Mouse (Mus musculus): ENCODE results near the gene Wnt7a.

Wnt7a gene

DNA sequence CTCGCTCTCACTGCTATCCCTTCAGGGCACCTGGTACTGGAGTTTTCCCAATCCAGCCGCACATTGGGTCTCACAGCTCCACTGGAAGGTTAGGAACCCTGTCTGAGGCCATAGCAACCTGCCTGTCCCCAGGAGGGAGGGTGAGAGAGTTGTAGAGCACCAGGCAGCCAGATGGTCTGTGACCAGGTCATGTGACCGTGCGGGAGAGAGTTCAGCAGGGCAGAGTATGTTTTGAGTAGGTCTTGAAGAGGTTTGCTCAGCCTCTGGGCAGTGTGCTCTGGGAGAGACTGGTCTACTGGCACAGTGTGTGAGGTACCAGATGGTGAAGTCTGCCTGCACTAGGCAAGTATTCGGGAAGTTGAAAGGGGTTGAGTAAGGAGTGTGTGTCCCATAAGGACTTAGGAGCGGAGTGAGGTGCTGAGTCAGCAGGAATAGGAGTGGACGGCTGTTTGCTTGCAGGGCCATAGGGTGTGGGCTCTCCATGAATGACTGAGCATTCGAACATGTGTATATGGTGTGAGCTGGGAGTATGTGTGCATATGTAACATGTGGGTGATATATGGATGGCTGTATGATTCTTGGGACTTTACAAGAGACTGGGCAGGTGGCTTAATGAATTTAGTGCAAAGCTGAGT lies 71.4 kb downstream of the Wnt7a start:
- no peak for DNase-seq (ENCODE audit: low read depth, low spot score)

DNA sequence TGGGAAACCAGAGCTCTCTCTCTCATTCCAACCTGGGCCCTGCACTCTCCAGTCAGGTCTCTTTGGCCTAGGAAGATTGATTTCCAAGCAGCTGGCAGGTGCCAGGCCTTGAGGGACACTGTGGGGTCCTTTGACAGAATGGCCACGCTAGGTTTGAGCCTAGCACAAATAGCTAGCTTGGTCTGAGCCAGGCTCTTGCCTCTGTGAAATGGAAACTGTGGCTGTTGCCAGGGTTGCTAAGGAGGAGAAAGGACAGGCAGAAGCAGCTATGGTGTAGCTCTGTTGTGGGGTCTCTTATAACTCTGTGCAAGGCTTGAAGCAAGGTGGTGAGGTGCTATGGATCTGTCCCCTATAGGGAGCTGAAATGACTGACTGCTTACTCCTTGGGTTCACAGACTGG lies 75.7 kb downstream of the Wnt7a start:
- DNase-seq (ENCODE audit: low read depth, low spot score) = no peak

DNA sequence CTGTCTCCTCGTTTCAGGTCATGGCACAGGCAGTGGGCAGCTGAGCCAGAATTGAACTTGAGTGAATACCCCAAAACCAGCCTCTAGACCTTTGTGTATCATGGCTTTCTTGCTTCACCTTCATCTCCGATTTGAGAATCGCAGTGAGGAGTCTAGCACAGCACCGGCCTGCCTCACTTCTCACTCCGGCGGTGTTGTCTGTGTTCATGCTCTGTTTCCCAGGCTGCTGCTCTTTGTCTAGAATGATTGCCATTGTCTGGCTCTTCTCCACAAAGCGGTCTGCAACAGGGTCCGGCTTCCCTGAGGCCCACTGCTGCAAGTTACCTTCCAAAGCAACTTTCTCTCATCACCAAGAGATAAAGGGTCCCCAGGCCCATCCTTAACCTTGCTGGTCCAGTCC lies 79.3 kb downstream of the Wnt7a start:
- DNase-seq (ENCODE audit: low read depth, low spot score) = no peak

DNA sequence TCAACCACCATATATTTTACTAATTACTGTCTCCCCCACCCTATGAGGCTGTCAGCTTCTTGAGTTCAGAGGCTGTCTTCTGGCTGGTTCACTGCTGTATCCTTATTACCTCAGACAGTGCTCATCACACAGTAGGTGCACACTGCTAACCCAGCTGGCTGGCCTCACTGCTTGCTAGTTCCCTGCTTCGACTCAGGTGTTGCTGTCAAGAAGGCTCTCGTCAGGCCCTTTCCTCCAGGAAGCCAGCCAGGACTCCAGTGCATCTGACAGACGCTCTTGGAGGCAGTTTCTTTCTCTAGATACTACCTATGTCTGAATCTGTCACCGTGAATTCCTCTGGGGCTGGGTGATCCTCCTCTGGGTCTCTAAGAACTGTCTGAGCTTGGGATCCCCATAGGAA lies 85.6 kb downstream of the Wnt7a start:
- DNase-seq (ENCODE audit: low read depth, low spot score) = no peak

DNA sequence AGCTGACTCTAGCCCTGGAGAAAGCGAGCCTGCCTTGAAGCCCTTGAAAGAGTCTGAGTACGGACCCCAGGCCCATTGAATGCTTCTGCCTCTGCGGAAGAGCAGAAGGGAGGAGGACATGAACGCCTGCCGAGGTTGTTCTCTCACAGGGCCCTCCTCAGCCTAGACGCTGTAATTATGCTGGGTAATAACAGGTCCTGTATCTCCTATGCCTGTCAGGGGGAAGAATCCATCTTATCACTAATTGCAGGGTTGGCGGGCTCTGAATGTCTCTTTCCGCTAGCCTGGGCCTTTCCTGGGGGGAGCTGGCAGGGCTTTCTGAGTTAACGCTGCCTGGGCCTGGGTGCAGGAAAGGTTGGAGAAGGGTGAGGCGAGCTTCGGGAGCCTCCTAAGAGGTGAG lies 86.4 kb downstream of the Wnt7a start:
- peak; percentile 15 for DNase-seq (ENCODE audit: low read depth, low spot score)

DNA sequence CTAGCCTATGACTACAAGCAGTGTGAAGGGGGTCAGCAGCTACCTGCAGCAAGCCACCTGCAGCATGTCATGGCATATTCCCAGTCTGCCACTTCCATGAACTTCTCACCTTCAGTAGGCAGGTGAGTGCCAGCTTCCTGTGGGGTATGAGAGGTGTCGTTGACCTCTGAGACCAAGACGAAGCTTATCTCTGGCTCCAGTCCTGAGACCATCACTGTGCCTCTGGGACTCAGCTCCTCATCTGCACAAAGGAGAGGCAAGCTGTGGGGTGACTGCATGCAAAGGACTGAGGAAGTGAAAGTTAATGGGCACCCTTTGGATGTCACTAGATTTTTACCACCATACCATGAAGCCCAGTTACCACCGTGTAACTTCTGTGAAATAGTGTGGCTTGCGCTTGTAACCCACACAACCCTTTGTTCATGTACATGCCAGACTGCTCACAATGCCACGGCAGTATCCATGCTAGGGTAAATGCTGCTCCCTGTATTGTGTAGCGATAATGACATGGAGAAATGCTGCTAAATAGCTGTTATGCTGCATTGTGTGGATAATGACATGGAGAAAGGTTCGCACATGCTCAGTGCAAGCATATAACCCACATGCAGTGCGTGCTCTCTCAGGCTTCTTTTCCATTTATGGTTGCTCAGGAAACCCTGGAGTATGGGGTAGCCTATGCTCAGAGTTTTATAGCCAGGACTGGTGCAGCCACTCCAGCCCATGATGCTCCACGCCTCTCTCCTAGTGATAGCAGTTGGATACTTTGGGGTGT lies 89.0 kb downstream of the Wnt7a start:
- DNase-seq (ENCODE audit: low read depth, low spot score) = no peak

Measured in telencephalon, adult 2 months (tissue).